In genomic region chr9:45555036-45555826, GRCm38 (mm10) we compare ENCODE assay signal across 8 mouse cellular contexts.
DNase-seq lines count a peak whose midpoint lies in the region; ATAC-seq and TF ChIP-seq lines count a peak whose summit lies in the region.

No protein-coding gene starts in this region.

- H3K4me1 ChIP-seq in kidney, postnatal 0 days (replicated peaks; ENCODE audit: insufficient read depth, low read length) = 0 out of 2 replicates have a peak, but pooled peaks cover 8% of the 10 kb centered on the region
- peaks cover 5% of the 10 kb centered on the region; the same call in 1 of the 2 replicates for H3K4me1 ChIP-seq in neural tube, embryonic 14.5 days (ENCODE audit: control insufficient read depth, insufficient read depth, low read length)

- H3K4me3 ChIP-seq in kidney, postnatal 0 days (replicated peaks; ENCODE audit: low read depth, low read length) = no peak overlapping the region
- H3K4me3 ChIP-seq in neural tube, embryonic 14.5 days (ENCODE audit: low read depth, low read length) = no peak overlapping the region

- H3K27ac ChIP-seq in kidney, postnatal 0 days = peak overlapping the region; percentile 39; the same call in 1 of the 2 replicates
- H3K27ac ChIP-seq in neural tube, embryonic 14.5 days (ENCODE audit: low read depth, low read length) = peak overlapping the region; percentile 55; the same call in 1 of the 2 replicates

- no peaks in the 10 kb centered on the region for H3K27me3 ChIP-seq in kidney, postnatal 0 days (ENCODE audit: insufficient read depth, low read length)
- no peaks in the 10 kb centered on the region for H3K27me3 ChIP-seq in neural tube, embryonic 14.5 days (ENCODE audit: control insufficient read depth, insufficient read depth, low read length)

- peak; percentile 2 for DNase-seq in adrenal gland, adult 2 months
- DNase-seq in adrenal gland, postnatal 25 days = no peak
- DNase-seq in right cerebral cortex, postnatal 25 days = peak; percentile 57
- no peak for DNase-seq in right cerebral cortex, postnatal 10 days (ENCODE audit: low spot score in 2 of 2)
- DNase-seq in kidney, postnatal 0 days (ENCODE audit: low spot score) = peak; percentile 94
- no peak for DNase-seq in spleen, postnatal 10 days (ENCODE audit: low spot score in 2 of 2)

- H3K36me3 ChIP-seq in kidney, postnatal 0 days (ENCODE audit: insufficient read depth, low read length) = no peaks in the 10 kb centered on the region
- no peaks in the 10 kb centered on the region for H3K36me3 ChIP-seq in neural tube, embryonic 14.5 days (ENCODE audit: control insufficient read depth, insufficient read depth, low read length)

- 6% methylated on average over 17 of the region's 17 CpGs for WGBS in kidney, postnatal 0 days
- 29% methylated on average over 17 of the region's 17 CpGs for WGBS in neural tube, embryonic 14.5 days

- peak; percentile 86 for ATAC-seq in kidney, postnatal 0 days (replicated peaks; ENCODE audit: low FRiP score, low read depth)
- 0 out of 2 replicates have a peak, but pooled peaks have one; percentile 36 for ATAC-seq in neural tube, embryonic 14.5 days (ENCODE audit: low read depth)
- no peak for ATAC-seq in megakaryocyte-erythroid progenitor cell, adult 5-6 weeks (replicated peaks; ENCODE audit: low FRiP score, low TSS enrichment, poor library complexity, severe bottlenecking)

- no peaks in the 10 kb centered on the region for H3K9me3 ChIP-seq in kidney, postnatal 0 days (replicated peaks; ENCODE audit: low read length)
- H3K9me3 ChIP-seq in neural tube, embryonic 14.5 days (ENCODE audit: control insufficient read depth, low read length) = no peaks in the 10 kb centered on the region

- TF ChIP-seq CTCF in kidney, postnatal 0 days (IDR thresholded peaks at IDR 0.05; ENCODE audit: low read depth) = no peak

- H3K4me2 ChIP-seq in kidney, postnatal 0 days (ENCODE audit: low read length) = peak overlapping the region; percentile 27; the same call in 1 of the 2 replicates
- H3K4me2 ChIP-seq in neural tube, embryonic 14.5 days (ENCODE audit: low read depth, low read length) = peak overlapping the region; percentile 4; the same call in 1 of the 2 replicates

- no peak overlapping the region for H3K9ac ChIP-seq in kidney, postnatal 0 days (ENCODE audit: low read depth, low read length)
- H3K9ac ChIP-seq in neural tube, embryonic 14.5 days (replicated peaks; ENCODE audit: low read depth, low read length) = no peak overlapping the region

Comparison
In these comparisons a context has a peak if more than half of its experiments do, and no peak if none do; other contexts are left out.
1. DNase-seq: peak in adrenal gland, adult 2 months (single experiment), right cerebral cortex, postnatal 25 days (single experiment) and kidney, postnatal 0 days (single experiment); none in adrenal gland, postnatal 25 days (single experiment), right cerebral cortex, postnatal 10 days (0 of 2) and spleen, postnatal 10 days (0 of 2).